Mouse (Mus musculus): Measurements from ENCODE around the gene Rab7b. TPM values are rescaled to one million over a fixed set of nuclear protein-coding genes. Genes with fewer than 3 reads are reported as not detected.

The Rab7b gene
- total RNA-seq, 2 experiments from 2014 or later: 3.8 to 4.1 TPM

DNA sequence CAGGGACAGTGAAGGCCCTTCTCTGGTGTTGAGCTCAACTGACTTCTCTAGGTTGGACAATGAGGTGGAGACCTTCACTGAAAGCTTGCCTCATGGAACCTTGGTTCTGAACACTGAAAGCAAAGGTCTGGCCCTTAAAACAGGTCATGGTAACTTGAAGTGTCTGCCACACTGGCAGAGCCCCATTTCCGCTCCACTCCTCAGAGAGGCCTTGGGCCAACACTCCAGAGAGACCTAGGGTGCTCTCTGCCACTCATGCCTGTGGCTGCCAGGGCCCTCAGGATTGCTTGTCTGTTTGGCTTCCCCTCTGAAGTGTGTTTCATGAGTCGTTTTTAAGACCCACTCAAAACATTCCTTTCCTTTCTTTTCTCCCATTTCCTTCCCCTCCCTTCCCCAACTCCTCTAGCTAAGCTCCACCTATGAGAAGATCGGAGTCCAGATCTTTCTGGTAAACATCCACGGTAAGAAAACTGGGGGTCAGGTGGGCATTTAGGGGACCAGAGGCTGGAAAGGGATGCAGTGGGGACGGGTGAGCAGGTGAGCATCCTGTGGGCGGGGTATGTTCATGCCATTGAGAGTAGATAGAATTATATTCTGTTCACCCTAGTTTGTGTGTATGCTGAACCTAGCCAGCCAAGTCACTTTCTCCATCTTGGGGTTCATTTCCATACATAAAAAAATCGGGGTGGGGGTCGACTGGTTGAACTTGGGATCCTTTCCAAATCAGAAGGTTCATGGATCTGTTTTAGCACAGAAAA is 76.3 kb downstream of the Rab7b start:
- no peak for DNase-seq (ENCODE audit: low spot score in 2 of 2)

Other genes starting within 250 kb of the Rab7b start
- gene Srgap2, start 161.3 kb upstream of the Rab7b start, total RNA-seq (2021): 100 to 1,000 TPM; 116 to 117 TPM
- gene Fam72a, start 160.8 kb upstream of the Rab7b start, total RNA-seq (2021): 1 to 10 TPM in 1 of 2 experiments, under 1 TPM in 1; 0.95 to 1.8 TPM
- under 1 TPM; 0.21 to 0.37 TPM for gene Avpr1b, start 89.5 kb upstream of the Rab7b start, total RNA-seq (2021)
- not detected for gene Ctse, start 50.4 kb upstream of the Rab7b start, total RNA-seq (2021)
- under 1 TPM; 0.26 to 0.30 TPM for gene Slc26a9, start 55.3 kb downstream of the Rab7b start, total RNA-seq (2021)
- 1 to 10 TPM in 1 of 2 experiments, under 1 TPM in 1; 0.67 to 1.1 TPM for gene Pm20d1, start 108.7 kb downstream of the Rab7b start, total RNA-seq (2021)
- 10 to 100 TPM; 69.0 to 70.9 TPM for gene Slc41a1, start 138.8 kb downstream of the Rab7b start, total RNA-seq (2021)
- 1 to 10 TPM; 7.7 to 9.4 TPM for gene Rab29, start 178.5 kb downstream of the Rab7b start, total RNA-seq (2021)
- 100 to 1,000 TPM; 154 to 165 TPM for gene Nucks1, start 221.8 kb downstream of the Rab7b start, total RNA-seq (2021)

Measured in layer of hippocampus, postnatal 14 days (tissue).